Mouse (Mus musculus) cerebellum, adult 2 months (tissue): ENCODE results near the gene Ak4.

Experiments used
- CTCF ChIP-seq: fragments of 200-500 bp; IDR thresholded peaks from 2 replicates; pipeline ENCODE4 v1.5.1; 2011; ENCODE audit warnings: low read depth, mild to moderate bottlenecking, control low read depth, low read length, moderate library complexity, borderline replicate concordance; ENCODE audit not compliant: insufficient read depth
- POLR2A ChIP-seq: fragments of 200-500 bp; IDR thresholded peaks from 2 replicates; pipeline ENCODE4 v1.6.1; 2011; ENCODE audit warnings: low read length, control low read depth, borderline replicate concordance; ENCODE audit not compliant: insufficient read depth

GRCm38 (mm10) chr4:101388246-101388645 is 30.8 kb upstream of the Ak4 start:
- TF ChIP-seq CTCF (no peak), POLR2A (no peak)
